Mouse (Mus musculus) erythroblast, embryonic 14.5 days (primary cell): ENCODE data around the gene Rnaseh2a.

ENCODE experiments used
- GATA1 ChIP-seq: IDR thresholded peaks from 2 replicates; pipeline ENCODE4 v1.6.1; 2012; ENCODE audit warnings: low read length, inconsistent platforms, mixed read lengths
- TAL1 ChIP-seq: IDR thresholded peaks from 3 replicates; pipeline ENCODE4 v1.6.1; 2012; ENCODE audit warnings: low read length, inconsistent platforms, mixed read lengths

DNA sequence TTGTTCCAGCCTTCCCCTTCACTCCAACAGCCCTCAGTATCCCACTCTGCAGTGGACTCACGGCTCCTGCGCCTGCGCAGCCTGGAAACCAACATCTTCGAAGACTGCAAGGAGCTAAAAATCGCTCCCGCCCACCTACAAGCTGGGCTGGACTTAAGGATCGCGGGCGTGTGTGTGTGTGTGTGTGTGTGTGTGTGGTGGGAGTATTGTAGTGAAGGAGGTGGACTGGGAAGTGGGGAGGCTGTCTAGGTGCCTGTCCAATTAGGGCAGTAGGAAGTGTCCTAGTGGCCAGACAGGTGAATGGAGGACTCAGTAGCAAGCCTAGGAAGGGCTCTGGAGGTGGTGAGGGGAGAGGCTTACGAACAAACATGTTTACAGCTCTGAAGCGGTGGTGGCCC, 24.3 kb downstream of the Rnaseh2a start:
- TF ChIP-seq GATA1 (no peak), TAL1 (no peak)
